Mouse (Mus musculus): ENCODE measurements around the gene F10.

DNA sequence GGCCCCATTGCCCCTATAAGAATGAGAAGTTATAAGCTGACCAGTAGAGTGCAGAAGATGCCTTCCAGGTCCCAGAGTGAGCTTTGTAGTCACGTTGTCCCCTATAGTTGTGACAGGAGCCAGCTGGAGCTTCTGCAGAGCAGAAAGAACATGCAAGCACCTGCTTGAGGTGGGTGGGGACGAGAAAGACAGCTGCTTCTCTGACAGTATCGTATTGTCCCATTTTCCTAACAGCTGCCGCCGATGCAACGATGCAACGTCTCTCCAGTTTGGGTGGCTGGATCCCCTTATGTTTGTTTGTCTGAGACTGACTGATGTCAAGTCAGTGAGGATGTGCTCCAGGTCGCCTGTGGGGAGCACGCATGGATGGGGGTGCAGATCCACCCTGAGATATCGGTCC is 45.7 kb upstream of the F10 start:
- TF ChIP-seq POLR2A (IDR thresholded peaks at IDR 0.05; ENCODE audit: low read depth, low read length): no peak
- TF ChIP-seq CTCF (IDR thresholded peaks at IDR 0.05; ENCODE audit: extremely low read depth, insufficient read depth, insufficient read length, insufficient replicate concordance): no peak

Measured in spleen, adult 2 months (tissue).